Mouse (Mus musculus) liver, adult 2 months (tissue): ENCODE measurements around the gene Yif1b.

Source experiments
- CTCF ChIP-seq: fragments of 200-500 bp; IDR thresholded peaks from 2 replicates; pipeline ENCODE4 v1.5.1; 2011; ENCODE audit warnings: low read depth, low read length, control low read depth
- POLR2A ChIP-seq: fragments of 200-500 bp; IDR thresholded peaks from 2 replicates; pipeline ENCODE4 v1.6.1; 2011; ENCODE audit warnings: low read length, control low read depth; ENCODE audit not compliant: insufficient read depth; ENCODE audit errors: extremely low read depth

- TF ChIP-seq CTCF (no peak), POLR2A (no peak)
These were observed 9.6 kb downstream of the Yif1b start for GRCm38 (mm10) chr7:29247706-29248105.
